Mouse (Mus musculus) heart, adult 2 months (tissue): ENCODE data around the gene Smc4. TPM values are rescaled to one million over a fixed set of nuclear protein-coding genes. Genes with fewer than 3 reads are reported as not detected.
A peak's percentile ranks its signal among the peaks of the same experiment; 100 is the strongest.

ENCODE experiments used
- DNase-seq, 2 experiments: peaks; one replicate each; pipeline ENCODE4 v3.0.0; 2021
- H3K27ac ChIP-seq: fragments of 200-600 bp; 2 replicates; pipeline ENCODE4 v1.8.1; 2022
- H3K27me3 ChIP-seq: fragments of 200-500 bp; 2 replicates; pipeline ENCODE4 v1.6.1; 2012; ENCODE audit warnings: mild to moderate bottlenecking, low read length, inconsistent platforms, mixed read lengths; ENCODE audit not compliant: control insufficient read depth, insufficient read depth
- H3K36me3 ChIP-seq: fragments of 200-500 bp; 2 replicates; pipeline ENCODE4 v1.6.1; 2012; ENCODE audit warnings: low read length, inconsistent platforms; ENCODE audit not compliant: control insufficient read depth, insufficient read depth
- H3K4me1 ChIP-seq: fragments of 200-500 bp; 2 replicates; pipeline ENCODE4 v1.6.1; 2011; ENCODE audit warnings: low read length; ENCODE audit not compliant: control insufficient read depth, insufficient read depth
- H3K4me3 ChIP-seq: fragments of 200-600 bp; 2 replicates; pipeline ENCODE4 v1.8.1; 2022
- H3K79me2 ChIP-seq: fragments of 200-500 bp; replicated peaks from 2 replicates; pipeline ENCODE4 v1.6.1; 2012; ENCODE audit warnings: mild to moderate bottlenecking, inconsistent platforms, low read length, moderate library complexity, mixed read lengths; ENCODE audit not compliant: control insufficient read depth, insufficient read depth
- H3K9ac ChIP-seq: fragments of 200-500 bp; 2 replicates; pipeline ENCODE4 v1.6.1; 2012; ENCODE audit warnings: low read depth, mild to moderate bottlenecking, control low read depth, inconsistent platforms, low read length, mixed read lengths
- CTCF ChIP-seq: fragments of 200-600 bp; IDR thresholded peaks from 2 replicates; pipeline ENCODE4 v1.8.1; 2022; ENCODE audit warnings: antibody characterized with exemption, mild to moderate bottlenecking, moderate library complexity
- EP300 ChIP-seq: fragments of 200-500 bp; IDR thresholded peaks from 2 replicates; pipeline ENCODE4 v1.6.1; 2011; ENCODE audit warnings: low read depth, low read length, control low read depth; ENCODE audit not compliant: insufficient read depth
- POLR2A ChIP-seq: fragments of 200-500 bp; IDR thresholded peaks from 2 replicates; pipeline ENCODE4 v1.6.1; 2011; ENCODE audit warnings: mild to moderate bottlenecking, low read depth, low read length, control low read depth; ENCODE audit not compliant: insufficient read depth
- WGBS: fragments of 180-500 bp; shearing (Covaris S2); methylation state at CpG from one replicate; pipeline ENCODE4 v1.1.7; 2018; 5-methylcytosine and 5-hydroxymethylcytosine counted together
- intact Hi-C: fragments of 180-260 bp; cut with DNase I; formaldehyde crosslinking; loops from one replicate; pipeline ENCODE4 v1.15.1; 2025
- long read RNA-seq: library from polyadenylated mRNA; stranded (forward); transcript quantifications from one replicate; pipeline ENCODE4 v2.0.0, GENCODE M21; 2021
- polyA plus RNA-seq: library from polyadenylated mRNA; depleted of rRNA; stranded (reverse); fragments of >200 nt; gene quantifications from 2 replicates; pipeline ENCODE4 v1.2.3, GENCODE M21; 2012; rRNA removed
- total RNA-seq, 2 experiments: library from RNA; stranded (reverse); gene quantifications; 2 replicates each; pipeline ENCODE4 v1.2.3; 2021

The Smc4 gene
- total RNA-seq (10 to 100 TPM; 11.1 to 12.0 TPM), polyA plus RNA-seq (1.5 and 3.3 TPM in 2 replicates)
- long read RNA-seq, full-length matches to known transcripts: 2 of 2 reads
- long read RNA-seq, partial matches to known transcripts: 0 of 2 reads
- long read RNA-seq, other reads (novel, unspliced or antisense): 0 of 2 reads

- under 1% methylated on average over 76 of the region's 76 CpGs for WGBS
- TF ChIP-seq EP300: no peak
- TF ChIP-seq POLR2A: peak; percentile 55
- H3K4me3 ChIP-seq: peak within 1 kb of the TSS; percentile 96
- H3K4me1 ChIP-seq: no peaks in the 10 kb centered on the region
- no peaks in the 10 kb centered on the region for H3K79me2 ChIP-seq
- peak within 1 kb of the TSS; percentile 95 for H3K27ac ChIP-seq
- H3K9ac ChIP-seq: peak within 1 kb of the TSS; percentile 87
- peaks cover 8% of the 10 kb centered on the region for H3K36me3 ChIP-seq
- peak; percentile 96 for DNase-seq
- intact Hi-C loops: loop anchor here (2.0 to 5.0 kb wide), 2 partner anchors 40 to 123 kb away; partner anchors contain the start of genes Kpna4 and Trim59
- H3K27me3 ChIP-seq: no peaks in the 10 kb centered on the region
Measured at GRCm38 (mm10) chr3:69004437-69005337, at the start of gene Smc4, which contains the start of gene Ift80. Smc4 (plus strand) TSS chr3:69004738. Ift80 (minus strand) TSS chr3:69004570.

- no peaks in the 10 kb centered on the region for H3K79me2 ChIP-seq
- no peak overlapping the region for H3K4me3 ChIP-seq
- TF ChIP-seq POLR2A (no peak), CTCF (no peak), EP300 (no peak)
- H3K27me3 ChIP-seq: no peaks in the 10 kb centered on the region
- H3K36me3 ChIP-seq: no peaks in the 10 kb centered on the region
- no peak overlapping the region for H3K27ac ChIP-seq
- WGBS: 64% methylated on average over 4 of the region's 4 CpGs
- no peaks in the 10 kb centered on the region; the same call in 1 of the 2 replicates for H3K4me1 ChIP-seq
- DNase-seq: no peak
- intact Hi-C loops: loop anchor here (10.0 kb wide), 1 partner anchor 242 kb away; no protein-coding TSS in a partner anchor
- no peak overlapping the region for H3K9ac ChIP-seq
Measured at GRCm38 (mm10) chr3:68956454-68956853, 48.1 kb upstream of the Smc4 start.

GRCm38 (mm10) chr3:68957413-68957812, 47.1 kb upstream of the Smc4 start:
- no peak overlapping the region for H3K9ac ChIP-seq
- H3K79me2 ChIP-seq: no peaks in the 10 kb centered on the region
- 87% methylated on average over 3 of the region's 3 CpGs for WGBS
- no peaks in the 10 kb centered on the region for H3K36me3 ChIP-seq
- H3K4me3 ChIP-seq: no peak overlapping the region
- H3K27ac ChIP-seq: no peak overlapping the region
- no peak for TF ChIP-seq POLR2A
- H3K4me1 ChIP-seq: no peaks in the 10 kb centered on the region; the same call in 1 of the 2 replicates
- H3K27me3 ChIP-seq: no peaks in the 10 kb centered on the region
- intact Hi-C loops: loop anchor here (10.0 kb wide), 1 partner anchor 243 kb away; no protein-coding TSS in a partner anchor
- no peak for DNase-seq

GRCm38 (mm10) chr3:68964682-68965081, 39.9 kb upstream of the Smc4 start:
- no peak for TF ChIP-seq EP300
- TF ChIP-seq CTCF: peak; percentile 51
- H3K9ac ChIP-seq: no peak overlapping the region
- intact Hi-C loops: no loop called here
- H3K79me2 ChIP-seq: no peaks in the 10 kb centered on the region
- H3K27ac ChIP-seq: no peak overlapping the region
- no peak overlapping the region for H3K4me3 ChIP-seq
- H3K36me3 ChIP-seq: no peaks in the 10 kb centered on the region
- H3K4me1 ChIP-seq: no peaks in the 10 kb centered on the region; the same call in 1 of the 2 replicates
- DNase-seq: no peak
- no peaks in the 10 kb centered on the region for H3K27me3 ChIP-seq

- Histone ChIP-seq H3K4me1 (no peaks in the 10 kb centered on the region), H3K27ac (no peak overlapping the region), H3K79me2 (no peaks in the 10 kb centered on the region), H3K4me3 (no peak overlapping the region), H3K27me3 (no peaks in the 10 kb centered on the region), H3K36me3 (no peaks in the 10 kb centered on the region), H3K9ac (no peak overlapping the region)
- intact Hi-C loops: no loop called here
- WGBS: 97% methylated on average over 6 of the region's 6 CpGs
- no peak for DNase-seq
- TF ChIP-seq EP300 (no peak), CTCF (no peak), POLR2A (no peak)
Measured at GRCm38 (mm10) chr3:68966527-68967285, 37.8 kb upstream of the Smc4 start.
